Mouse (Mus musculus) lung, postnatal 0 days (tissue): ENCODE data around the gene Gab2.

Source experiments
- CTCF ChIP-seq: IDR thresholded peaks from 2 replicates; pipeline ENCODE4 v1.5.1; 2016; ENCODE audit warnings: antibody characterized with exemption, mild to moderate bottlenecking
- EP300 ChIP-seq: IDR thresholded peaks from 2 replicates; pipeline ENCODE4 v1.6.1; 2016; ENCODE audit warnings: antibody characterized with exemption, mild to moderate bottlenecking, control low read depth

GRCm38 (mm10) chr7:97271068-97271467 lies 189.7 kb downstream of the Gab2 start:
- TF ChIP-seq CTCF (no peak), EP300 (no peak)
